Mouse (Mus musculus): Measurements from ENCODE around the gene 1700016D06Rik. TPM values are rescaled to one million over a fixed set of nuclear protein-coding genes. Genes with fewer than 3 reads are reported as not detected.

The 1700016D06Rik gene
- not detected in 2 replicates for total RNA-seq (2017)

- no peak for ATAC-seq (replicated peaks; ENCODE audit: low read depth, poor library complexity, severe bottlenecking)
Observed at GRCm38 (mm10) chr8:11701033-11701362, at the start of gene 1700016D06Rik. Gene 1700016D06Rik, minus strand, starts transcription at chr8:11701063.

- no peak for ATAC-seq (replicated peaks; ENCODE audit: low read depth, poor library complexity, severe bottlenecking)
Observed at GRCm38 (mm10) chr8:11749472-11749871, 48.6 kb upstream of the 1700016D06Rik start.

DNA sequence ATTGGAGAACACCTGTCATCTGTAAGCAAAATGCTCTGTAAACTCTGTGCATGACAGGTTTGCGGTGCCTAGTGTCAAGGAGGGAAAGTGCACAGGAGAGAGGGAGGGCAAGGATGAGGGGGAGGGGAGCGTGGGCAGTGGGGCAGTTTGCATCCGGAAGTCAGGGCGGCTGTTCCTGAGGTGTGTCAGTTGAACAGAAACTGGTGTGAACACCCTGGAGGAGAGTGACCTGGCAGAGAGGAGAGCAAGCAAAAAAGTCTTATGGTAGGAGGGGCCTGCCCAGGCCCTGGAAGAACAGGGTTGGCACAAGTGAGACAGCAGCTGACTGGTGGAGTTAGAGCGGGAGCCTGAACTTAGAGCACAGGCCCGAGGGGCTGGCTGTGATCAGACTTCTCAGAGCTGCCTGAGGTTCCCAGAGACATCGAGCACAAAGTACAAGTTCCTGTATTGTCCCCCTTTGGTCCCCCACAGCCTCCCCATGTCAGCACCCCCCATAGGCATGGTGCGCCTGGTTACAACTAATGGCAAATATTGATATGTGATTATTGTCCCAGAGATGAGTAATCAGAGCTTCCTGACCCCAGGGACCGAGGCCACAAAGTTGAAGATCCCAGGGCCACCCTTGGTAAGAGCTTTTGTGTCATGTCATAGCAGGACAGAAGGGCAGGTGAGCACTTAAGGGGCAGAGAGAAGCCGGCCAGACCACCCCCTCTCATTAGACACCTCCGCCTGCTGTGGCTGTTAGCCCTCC is 46.2 kb upstream of the 1700016D06Rik start:
- no peak for ATAC-seq (replicated peaks; ENCODE audit: low read depth, poor library complexity, severe bottlenecking)

DNA sequence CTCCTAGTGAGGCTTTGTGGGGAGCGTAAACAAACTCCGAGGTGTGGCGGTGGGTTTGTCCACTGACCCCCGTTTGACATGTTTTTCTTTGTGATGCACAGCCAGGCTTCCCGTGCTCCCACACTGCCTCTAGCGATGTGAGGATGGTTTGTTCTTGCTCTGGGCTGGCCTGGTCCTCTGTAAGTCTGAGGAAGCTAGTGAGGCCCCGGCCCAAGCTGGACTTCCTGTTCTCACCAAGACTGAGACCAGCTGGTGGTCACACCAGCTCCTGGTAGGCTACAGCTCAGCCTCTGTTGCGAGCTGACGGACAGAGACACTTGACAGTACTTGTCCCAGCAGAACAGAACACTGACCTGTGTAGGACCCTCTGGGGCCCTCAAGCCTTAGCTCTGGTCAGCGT is 42.7 kb upstream of the 1700016D06Rik start:
- ATAC-seq (replicated peaks; ENCODE audit: low read depth, poor library complexity, severe bottlenecking), result no peak

DNA sequence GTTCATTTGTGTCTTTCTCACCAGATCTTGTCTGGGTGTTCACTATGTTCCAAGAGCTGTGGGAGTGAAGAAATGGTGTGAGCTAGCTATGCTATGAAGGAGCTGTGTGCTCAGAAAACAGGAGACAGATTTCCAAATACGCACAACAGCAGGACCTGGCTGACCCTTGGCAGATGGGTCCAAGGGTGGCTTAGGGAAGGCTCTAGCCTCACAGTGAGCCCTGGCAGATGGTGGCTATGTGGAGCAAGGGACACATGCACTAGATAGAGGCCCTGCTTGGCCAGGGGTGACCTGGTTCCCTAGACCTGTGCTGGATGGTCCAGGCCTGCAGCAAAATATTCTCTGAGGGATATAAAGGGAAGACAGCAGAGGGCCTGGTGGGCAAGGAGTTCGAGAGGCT is 40.0 kb upstream of the 1700016D06Rik start:
- ATAC-seq (replicated peaks; ENCODE audit: low read depth, poor library complexity, severe bottlenecking), result no peak

- ATAC-seq (replicated peaks; ENCODE audit: low read depth, poor library complexity, severe bottlenecking), result no peak
Observed at GRCm38 (mm10) chr8:11739082-11739481, 38.2 kb upstream of the 1700016D06Rik start.

DNA sequence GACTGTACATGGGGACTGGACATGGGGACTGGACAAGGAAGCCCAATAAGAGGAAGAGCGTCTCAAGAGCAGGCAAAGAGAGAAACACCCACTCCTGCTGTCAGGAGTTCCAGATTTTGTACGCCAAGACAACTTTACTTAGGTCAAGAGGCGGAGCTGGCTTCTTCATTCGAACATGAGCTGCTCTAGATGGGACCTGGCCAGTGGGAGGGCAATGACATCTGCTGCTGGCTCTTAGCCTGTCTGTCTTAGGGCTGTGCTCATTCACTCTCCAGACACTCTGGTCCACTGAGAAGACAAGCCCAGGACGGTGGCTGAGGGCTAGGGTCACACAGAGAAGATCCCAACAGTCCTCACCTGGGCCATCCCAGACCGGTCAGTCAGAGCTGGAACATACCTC is 36.2 kb upstream of the 1700016D06Rik start:
- ATAC-seq (replicated peaks; ENCODE audit: low read depth, poor library complexity, severe bottlenecking), result no peak

GRCm38 (mm10) chr8:11735672-11736235 is 34.9 kb upstream of the 1700016D06Rik start:
- no peak for ATAC-seq (replicated peaks; ENCODE audit: low read depth, poor library complexity, severe bottlenecking)

GRCm38 (mm10) chr8:11730271-11730940 is 29.5 kb upstream of the 1700016D06Rik start:
- ATAC-seq (replicated peaks; ENCODE audit: low read depth, poor library complexity, severe bottlenecking), result no peak

DNA sequence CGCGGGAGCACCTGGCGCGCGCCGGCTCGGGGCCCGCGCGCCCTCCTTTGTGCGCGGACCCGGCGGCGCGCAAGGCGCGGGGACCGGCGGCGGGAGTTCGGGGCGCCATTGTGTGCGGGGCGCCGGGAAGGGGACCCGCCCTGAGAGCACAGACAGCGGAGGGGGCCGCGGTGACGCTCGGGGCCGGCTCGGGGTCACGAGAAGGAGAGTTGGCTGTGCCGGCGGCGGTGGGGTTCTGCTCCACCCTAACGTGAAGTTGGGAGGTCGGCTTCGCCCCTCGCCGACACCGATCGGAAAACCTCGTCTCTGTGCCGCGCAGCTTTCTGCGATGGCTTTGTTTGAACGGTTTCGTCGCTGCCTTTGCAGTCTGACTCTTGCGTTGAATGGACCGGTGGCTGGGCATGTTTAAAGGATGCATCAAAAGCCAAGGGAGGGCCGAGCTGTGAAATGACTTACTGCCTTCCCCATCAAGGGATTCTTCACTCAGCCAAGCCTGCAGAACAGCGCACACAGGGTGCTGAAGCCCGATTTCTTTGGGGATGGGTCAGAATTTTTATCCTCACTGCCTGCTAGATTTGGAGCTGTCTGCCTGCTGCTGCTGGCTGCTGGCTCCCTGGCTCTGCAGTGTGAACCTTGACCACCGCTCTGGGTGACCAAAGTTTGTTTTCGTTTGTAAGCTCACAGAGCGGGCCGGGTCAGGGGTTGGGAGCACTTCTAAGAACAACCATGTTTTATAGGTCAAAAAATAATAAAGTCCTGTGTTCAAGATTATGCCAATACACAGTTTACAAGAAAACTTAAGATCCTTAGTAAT is 27.8 kb upstream of the 1700016D06Rik start:
- ATAC-seq (replicated peaks; ENCODE audit: low read depth, poor library complexity, severe bottlenecking), result no peak

GRCm38 (mm10) chr8:11727651-11728481 is 27.0 kb upstream of the 1700016D06Rik start, which contains the start of gene Arhgef7:
Gene Arhgef7, plus strand, starts transcription at chr8:11727721.
- no peak for ATAC-seq (replicated peaks; ENCODE audit: low read depth, poor library complexity, severe bottlenecking)

DNA sequence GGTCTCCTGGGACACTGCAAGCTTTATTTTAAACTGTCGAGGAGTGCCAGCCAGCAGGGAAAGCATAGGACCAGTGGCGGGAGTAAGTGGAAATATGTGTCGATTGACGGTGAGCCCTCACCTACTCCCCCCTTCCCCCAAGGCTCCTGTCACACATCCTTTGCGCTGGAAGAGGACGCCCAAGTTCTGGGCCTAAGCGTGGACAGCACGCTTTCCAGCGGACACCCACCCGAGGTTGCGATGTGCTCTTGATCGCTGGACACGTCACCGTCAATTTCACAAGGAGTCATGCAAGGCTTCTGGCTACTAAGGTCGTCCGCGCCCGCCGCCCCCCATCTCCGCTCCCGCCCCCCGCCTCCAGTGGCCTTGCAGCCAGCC is 26.4 kb upstream of the 1700016D06Rik start:
- ATAC-seq (replicated peaks; ENCODE audit: low read depth, poor library complexity, severe bottlenecking), result 0 out of 2 replicates have a peak, but pooled peaks have one; percentile 11

DNA sequence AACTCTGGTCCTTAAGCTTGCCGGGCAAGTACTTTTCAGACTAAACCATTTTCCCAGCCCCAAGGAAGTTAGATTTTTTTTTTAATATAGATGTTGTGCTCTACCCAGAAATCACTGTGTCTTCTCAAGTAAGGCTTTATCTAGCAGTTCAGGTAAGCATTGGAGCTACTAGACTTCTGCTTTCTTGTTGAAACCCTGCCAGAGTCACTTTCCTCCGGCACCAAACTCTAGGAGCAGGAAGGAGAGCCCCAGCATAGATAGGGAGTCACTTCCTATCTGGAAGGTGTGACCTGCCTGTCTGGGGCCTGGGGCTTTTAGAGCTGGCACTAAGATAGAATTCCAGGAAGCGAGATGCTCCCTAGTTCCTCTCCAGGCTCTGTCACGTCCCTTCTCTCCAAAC is 16.3 kb upstream of the 1700016D06Rik start:
- no peak for ATAC-seq (replicated peaks; ENCODE audit: low read depth, poor library complexity, severe bottlenecking)

DNA sequence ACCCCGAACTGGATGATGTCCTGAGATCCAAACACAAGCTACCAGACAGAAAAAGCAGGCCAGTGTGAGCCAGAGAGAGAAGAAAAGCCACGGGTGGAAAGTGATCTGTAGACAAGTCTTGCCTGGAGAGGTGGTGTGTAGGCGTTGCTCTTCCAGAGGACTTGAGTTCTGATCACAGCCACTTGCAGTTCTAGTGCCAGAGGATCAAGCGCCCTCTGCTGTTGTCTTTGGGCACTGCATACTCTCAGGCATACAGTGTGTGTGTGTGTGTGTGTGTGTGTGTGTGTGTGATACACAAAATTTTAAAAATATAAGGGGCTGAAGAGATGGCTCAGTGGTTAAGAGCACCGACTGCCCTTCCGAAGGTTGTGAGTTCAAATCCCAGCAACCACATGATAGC is 11.4 kb upstream of the 1700016D06Rik start:
- 0 out of 2 replicates have a peak, but pooled peaks have one; percentile 50 for ATAC-seq (replicated peaks; ENCODE audit: low read depth, poor library complexity, severe bottlenecking)

DNA sequence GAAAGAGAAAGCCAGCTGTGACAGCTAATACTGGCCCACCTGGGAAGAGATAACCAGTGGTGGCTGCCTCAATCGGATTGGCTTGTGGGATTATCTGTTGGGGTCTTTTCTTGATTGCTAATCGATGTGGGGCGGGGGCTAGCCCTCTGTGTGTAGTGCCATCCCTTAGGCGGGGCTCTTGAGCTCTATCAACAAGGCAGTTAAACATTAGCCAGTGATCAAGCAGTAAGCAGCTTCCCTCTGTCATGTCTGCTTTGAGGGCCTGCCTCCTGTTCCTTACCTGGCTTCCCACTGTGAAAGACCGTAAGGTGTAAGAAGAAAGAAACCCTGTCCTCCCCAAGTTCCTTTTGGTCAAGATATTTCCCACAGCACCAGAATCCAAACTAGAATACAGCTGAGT is 9.6 kb upstream of the 1700016D06Rik start:
- no peak for ATAC-seq (replicated peaks; ENCODE audit: low read depth, poor library complexity, severe bottlenecking)

DNA sequence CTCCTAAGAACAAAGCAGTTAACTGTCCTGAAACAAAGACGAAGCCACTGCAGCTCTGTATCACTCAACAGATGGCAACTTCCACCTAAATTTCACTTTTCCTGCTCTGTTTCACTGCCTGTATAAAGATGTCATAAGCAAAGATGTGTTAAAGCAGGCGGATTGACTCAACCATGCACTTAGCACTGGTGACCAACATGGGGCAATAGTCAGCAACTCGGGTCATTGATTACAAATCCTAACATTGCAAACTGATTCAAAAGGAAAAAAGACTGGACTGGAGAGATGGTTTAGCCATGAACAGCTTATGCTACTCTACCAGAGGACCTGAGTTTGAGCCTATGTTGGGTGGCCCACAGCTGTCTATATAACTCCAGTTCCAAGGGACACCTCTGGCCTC is 8.7 kb upstream of the 1700016D06Rik start:
- ATAC-seq (replicated peaks; ENCODE audit: low read depth, poor library complexity, severe bottlenecking), result no peak

DNA sequence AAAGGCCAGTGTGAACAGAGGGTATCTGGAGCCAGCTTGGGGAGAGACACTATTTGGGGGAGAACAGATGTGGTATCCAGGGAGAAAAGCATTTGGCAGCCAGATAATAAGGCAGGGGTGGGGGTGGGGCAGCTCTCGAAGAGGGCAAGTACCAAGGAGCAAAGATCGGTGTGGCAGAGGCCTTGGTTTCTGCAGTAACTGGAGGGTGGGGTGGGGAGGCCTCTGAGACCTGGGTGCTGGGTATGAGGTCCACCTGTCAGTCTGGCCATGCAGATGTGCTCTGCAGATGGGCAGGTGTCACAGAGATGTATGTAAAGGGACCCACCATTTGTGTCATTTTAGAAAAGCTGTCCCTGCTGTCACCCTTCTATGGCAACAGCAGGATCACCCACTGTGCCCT is 8.0 kb upstream of the 1700016D06Rik start:
- ATAC-seq (replicated peaks; ENCODE audit: low read depth, poor library complexity, severe bottlenecking), result no peak

DNA sequence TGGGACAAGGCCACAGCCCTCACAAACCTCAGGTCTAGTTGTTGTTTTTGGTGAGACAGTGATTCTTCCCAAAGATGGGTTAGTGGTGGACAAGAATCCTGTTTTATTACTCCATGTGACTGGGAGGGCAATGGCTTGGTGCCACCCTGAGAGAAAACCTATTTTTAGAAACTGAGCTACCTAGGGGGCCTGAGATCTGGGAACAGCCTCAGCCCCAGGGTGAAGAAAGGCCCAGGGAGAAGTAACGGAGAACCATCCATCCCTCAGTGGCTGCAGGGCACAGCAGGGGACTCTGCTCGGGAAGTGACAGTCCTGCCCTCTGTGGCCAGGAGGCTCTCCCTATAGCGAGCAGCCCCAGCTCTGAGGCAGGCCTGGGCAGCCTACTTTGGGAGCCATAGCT is 6.8 kb upstream of the 1700016D06Rik start:
- no peak for ATAC-seq (replicated peaks; ENCODE audit: low read depth, poor library complexity, severe bottlenecking)

- no peak for ATAC-seq (replicated peaks; ENCODE audit: low read depth, poor library complexity, severe bottlenecking)
Observed at GRCm38 (mm10) chr8:11705818-11706217, 5.0 kb upstream of the 1700016D06Rik start.
